Mouse (Mus musculus): Measurements from ENCODE around the gene AI597479. TPM values are rescaled to one million over a fixed set of nuclear protein-coding genes. Genes with fewer than 3 reads are reported as not detected.
A peak's percentile ranks its signal among the peaks of the same experiment; 100 is the strongest.

AI597479 gene
- total RNA-seq (2015; ENCODE audit: low replicate concordance) (2.5 and 6.5 TPM in 2 replicates), total RNA-seq (2017; ENCODE audit: low replicate concordance) (3.5 and 5.0 TPM in 2 replicates)

GRCm38 (mm10) chr1:43098031-43098984 lies at the start of gene AI597479, which contains the start of gene Tgfbrap1:
Gene AI597479 (plus strand): TSS chr1:43098710.
Gene Tgfbrap1 (minus strand): TSS chr1:43098637.
- peak; percentile 98 for ATAC-seq (replicated peaks; ENCODE audit: low FRiP score, poor library complexity, severe bottlenecking)

GRCm38 (mm10) chr1:43051903-43052302 lies 46.6 kb upstream of the AI597479 start:
- ATAC-seq (replicated peaks; ENCODE audit: low FRiP score, poor library complexity, severe bottlenecking), result no peak

DNA sequence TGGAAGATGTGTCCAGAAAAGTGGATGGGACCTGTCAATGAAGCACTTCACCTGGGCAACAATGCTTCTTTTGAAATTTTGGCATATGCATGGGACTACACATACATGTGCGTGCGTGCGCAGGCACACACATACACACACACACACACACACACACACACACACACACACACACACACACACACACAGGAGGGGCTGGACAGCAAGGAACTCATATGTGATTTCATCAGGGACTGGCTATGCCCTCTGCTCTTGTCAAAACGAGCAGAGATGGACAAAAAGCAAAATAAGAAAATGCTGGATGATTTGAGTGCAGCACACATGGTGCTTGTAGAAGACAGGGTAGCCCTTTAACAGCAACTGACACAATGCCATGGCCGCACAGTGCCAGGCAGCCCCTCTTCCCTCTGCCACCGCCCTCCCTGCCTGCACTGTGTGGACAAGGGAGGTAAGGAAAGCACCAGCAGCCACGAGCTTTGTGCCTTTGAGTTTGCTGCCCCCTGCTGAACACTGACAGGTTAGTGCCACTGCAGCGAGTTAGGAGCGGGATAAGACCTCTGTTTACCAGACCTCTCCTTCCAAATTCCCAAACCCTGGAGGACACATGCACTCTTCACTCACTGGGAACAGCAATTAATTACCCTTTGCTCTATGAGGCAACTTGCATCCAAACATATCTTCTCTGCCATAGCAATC lies 32.7 kb upstream of the AI597479 start:
- ATAC-seq (replicated peaks; ENCODE audit: low FRiP score, poor library complexity, severe bottlenecking), result no peak

DNA sequence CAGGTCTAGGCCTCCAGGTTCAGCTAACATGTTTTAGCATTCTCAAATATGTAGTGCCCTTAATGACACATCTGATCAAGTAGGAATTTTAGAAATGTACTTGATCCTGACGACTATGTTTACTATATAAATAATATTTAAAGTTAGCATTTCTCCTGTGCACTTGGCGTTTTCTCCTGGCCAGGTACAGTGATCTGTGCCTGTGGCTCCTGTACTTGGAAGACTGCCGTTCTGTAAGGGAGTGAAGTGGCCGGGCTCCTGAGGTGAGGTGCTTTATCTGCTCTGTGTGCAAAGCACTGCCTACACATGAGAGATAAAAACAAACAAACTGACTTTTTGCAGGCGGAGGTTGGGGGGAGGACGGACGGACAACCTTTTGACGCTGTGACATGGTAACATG lies 31.9 kb upstream of the AI597479 start:
- no peak for ATAC-seq (replicated peaks; ENCODE audit: low FRiP score, poor library complexity, severe bottlenecking)

GRCm38 (mm10) chr1:43067551-43067950 lies 31.0 kb upstream of the AI597479 start:
- no peak for ATAC-seq (replicated peaks; ENCODE audit: low FRiP score, poor library complexity, severe bottlenecking)

DNA sequence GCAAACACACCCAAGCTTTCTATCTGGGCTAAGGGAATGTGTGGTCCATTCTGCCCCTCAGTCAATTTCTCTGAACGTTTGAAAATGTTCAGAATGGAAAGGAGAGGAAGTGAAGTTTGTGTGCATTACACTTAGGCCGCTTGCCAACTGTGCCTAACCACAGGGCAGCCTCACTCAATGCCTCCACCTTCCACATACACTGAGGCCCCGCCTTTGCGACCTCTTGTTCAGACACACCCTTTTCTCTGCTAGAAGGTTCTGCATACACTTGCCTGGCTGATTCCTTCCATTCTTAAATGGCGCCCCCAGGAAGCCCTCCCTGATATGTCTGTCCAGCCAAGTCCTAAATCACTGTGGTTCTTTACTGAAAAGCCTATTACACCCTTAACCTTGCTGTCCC lies 27.8 kb upstream of the AI597479 start:
- ATAC-seq (replicated peaks; ENCODE audit: low FRiP score, poor library complexity, severe bottlenecking), result no peak

DNA sequence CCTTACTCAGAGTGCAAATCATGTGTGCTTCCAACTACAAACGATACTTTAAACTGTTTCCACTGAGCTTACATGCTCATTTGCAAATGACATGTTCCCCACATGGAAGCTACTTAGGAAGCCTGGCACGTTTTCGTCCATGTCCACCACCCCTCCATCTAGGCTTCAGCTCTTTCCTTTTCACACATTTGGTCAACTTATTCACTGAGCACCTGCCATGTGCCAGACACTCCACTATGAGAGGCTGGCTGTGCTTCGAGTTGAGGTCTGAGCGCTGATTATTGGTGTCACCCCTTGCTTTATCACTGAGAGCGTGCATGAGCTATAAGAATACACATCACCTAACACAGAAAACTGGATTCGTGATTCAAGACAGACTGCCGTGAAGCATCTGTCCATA lies 26.5 kb upstream of the AI597479 start:
- no peak for ATAC-seq (replicated peaks; ENCODE audit: low FRiP score, poor library complexity, severe bottlenecking)

- no peak for ATAC-seq (replicated peaks; ENCODE audit: low FRiP score, poor library complexity, severe bottlenecking)
Observed at GRCm38 (mm10) chr1:43072561-43072960, 25.9 kb upstream of the AI597479 start.

DNA sequence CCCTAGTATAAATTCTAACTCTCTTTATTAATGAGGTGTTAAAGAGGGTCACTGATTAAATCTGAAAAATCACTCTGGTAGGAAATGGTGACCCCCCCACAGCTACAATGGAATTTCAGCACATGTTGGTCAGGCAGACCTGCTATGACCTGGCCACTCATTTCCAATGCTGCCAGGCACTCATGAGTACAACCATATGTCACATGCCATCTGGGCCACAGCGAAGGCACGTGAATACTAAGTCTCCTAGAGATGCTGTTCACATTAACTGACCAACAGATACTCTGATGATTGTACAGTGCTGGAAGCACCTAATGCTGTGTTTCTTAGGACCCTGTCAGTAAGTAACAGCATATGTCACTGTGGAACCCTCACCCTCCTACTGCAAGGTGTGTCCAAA lies 23.7 kb upstream of the AI597479 start:
- no peak for ATAC-seq (replicated peaks; ENCODE audit: low FRiP score, poor library complexity, severe bottlenecking)

DNA sequence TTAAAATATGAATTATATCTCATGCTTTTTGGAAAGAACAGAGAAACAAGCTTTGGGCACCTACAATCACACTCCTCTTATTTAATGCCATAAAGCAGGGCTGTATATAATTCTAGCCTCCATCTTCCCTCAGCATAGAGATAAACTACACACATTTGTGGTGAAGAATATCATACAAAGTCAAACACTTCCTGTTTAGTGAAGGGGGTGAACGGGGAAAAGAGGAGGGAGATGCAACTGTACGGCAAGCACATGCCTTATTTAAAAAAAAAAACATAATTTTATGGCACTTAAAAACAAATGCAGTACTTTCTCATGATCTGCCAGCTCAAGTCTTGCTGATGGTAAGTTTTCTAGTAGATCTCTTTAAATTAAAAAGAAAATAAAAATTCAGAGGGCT lies 20.4 kb upstream of the AI597479 start:
- ATAC-seq (replicated peaks; ENCODE audit: low FRiP score, poor library complexity, severe bottlenecking), result no peak

GRCm38 (mm10) chr1:43082946-43083345 lies 15.6 kb upstream of the AI597479 start:
- no peak for ATAC-seq (replicated peaks; ENCODE audit: low FRiP score, poor library complexity, severe bottlenecking)

DNA sequence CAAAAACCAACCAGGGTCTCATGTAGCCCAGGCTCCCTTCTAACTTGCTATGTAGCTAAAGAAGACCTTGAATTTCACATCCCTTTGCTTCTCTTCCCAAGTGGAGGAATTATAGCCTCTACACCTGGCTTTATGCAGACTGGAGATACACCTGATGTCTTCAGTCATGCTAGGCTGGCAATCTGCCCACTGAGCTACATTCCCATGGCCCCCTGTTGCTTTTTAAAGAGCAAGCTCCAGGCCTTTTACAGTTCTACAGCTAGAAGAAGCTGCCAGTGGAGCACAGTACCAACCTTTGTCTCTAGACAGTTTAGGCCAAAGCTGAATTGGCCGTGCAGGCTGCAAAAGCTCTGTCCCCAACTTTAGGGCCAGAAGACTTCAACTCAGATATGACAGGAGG lies 8.1 kb upstream of the AI597479 start:
- ATAC-seq (replicated peaks; ENCODE audit: low FRiP score, poor library complexity, severe bottlenecking), result no peak

GRCm38 (mm10) chr1:43091306-43092055 lies 7.0 kb upstream of the AI597479 start:
- peak; percentile 58 for ATAC-seq (replicated peaks; ENCODE audit: low FRiP score, poor library complexity, severe bottlenecking)

DNA sequence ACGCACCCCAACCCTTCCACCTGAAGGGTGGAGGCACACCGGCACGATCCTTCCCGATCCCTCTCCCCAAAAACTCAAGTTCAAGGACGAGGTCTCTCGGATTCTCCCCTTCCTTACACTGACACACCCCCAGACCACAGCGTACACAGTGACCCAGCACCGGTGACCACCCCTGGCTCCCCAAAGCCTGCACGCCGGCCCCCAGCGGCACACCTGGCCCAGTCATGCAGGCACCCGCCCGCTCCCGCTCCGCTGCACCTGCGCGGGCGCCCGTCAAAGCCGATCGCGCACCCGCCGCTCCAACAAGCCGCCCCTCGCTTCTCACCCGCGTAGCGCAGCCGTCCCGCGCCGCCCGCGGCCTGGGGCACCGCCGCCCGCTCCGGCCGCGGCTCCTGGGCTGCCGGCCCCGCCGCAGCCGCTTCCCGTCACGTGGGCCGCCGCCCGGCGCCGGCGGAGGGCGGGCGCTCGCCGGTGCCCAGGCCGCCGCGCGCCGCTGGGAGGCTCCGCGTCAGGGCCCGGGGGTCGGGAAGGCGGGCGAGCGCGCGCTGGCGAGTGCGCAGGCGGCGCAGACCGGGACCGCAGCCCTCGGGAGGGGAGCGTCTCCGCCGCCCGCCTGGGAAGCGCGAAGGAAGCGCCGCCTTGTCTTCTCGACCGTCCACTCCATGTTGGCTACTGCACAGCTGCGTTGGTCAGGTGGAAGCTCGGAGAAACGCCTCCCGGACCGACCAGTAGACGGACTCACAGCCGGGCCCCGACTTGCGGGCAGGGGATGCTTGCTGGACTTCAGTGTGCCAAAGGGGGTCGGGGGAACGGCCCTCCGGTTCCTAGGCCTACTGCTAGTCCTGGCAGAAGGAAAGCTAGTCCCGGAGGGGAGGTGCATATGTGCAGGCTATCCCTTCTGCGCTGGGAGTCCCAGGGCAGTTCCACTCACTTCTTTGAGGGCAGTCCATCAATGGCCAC lies 6.2 kb upstream of the AI597479 start:
- peak; percentile 69 for ATAC-seq (replicated peaks; ENCODE audit: low FRiP score, poor library complexity, severe bottlenecking)

DNA sequence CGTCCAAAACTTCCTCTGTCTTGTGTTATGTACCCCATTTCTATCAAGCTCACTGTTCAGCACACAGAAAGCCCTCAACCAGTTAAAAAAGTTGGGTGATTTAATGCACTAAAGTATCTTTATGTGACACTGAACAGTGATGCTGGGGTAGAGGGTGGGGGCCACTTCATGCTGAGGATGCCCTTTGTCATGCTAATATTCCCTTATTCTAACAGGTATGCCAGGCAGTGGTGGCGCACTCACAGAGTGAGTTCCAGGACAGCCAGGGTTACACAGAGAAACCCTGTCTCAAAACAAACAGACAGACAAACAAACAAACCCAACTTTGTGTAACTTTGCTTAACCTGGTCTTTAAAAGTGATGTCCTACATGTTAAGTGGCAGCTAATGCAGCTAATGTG lies 4.3 kb upstream of the AI597479 start:
- ATAC-seq (replicated peaks; ENCODE audit: low FRiP score, poor library complexity, severe bottlenecking), result no peak

DNA sequence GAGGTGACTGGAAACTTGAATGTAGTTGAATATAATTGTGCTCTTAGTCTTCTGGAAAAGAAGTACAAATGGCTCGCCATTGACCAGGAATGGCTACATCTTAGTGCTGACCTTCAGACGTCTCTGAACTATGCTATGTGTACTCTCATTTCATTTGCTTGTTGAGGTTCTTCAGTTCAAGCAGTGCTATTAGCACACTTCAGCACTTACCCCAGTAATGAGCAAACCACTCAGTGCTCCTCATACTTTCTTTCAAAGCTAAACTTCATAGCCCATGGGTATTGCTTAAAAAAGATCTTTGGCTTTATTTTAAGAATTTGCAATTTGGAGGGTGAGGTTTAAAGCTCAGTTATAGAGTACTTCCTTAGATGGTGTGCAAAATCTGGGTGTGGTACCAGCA lies 10.2 kb downstream of the AI597479 start:
- no peak for ATAC-seq (replicated peaks; ENCODE audit: low FRiP score, poor library complexity, severe bottlenecking)

DNA sequence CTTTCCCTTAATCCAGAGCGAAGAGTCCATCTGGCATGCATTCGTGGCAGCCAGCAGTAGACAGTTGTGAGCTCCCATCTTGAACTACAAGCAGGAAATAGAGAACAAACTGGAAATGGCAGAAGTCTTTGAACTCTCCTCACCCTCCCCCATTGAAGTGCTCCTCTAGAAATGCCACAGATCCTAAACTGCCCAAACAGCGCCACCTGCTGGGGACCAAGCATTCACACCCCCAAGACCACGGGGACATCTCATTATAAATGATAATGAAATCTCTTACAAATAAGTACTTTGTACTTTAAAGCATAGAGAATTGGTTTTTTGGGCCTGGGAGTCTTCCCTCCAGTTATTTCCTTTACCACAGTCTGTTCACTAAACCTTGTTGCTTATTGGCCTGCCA lies 12.0 kb downstream of the AI597479 start:
- peak; percentile 75 for ATAC-seq (replicated peaks; ENCODE audit: low FRiP score, poor library complexity, severe bottlenecking)

DNA sequence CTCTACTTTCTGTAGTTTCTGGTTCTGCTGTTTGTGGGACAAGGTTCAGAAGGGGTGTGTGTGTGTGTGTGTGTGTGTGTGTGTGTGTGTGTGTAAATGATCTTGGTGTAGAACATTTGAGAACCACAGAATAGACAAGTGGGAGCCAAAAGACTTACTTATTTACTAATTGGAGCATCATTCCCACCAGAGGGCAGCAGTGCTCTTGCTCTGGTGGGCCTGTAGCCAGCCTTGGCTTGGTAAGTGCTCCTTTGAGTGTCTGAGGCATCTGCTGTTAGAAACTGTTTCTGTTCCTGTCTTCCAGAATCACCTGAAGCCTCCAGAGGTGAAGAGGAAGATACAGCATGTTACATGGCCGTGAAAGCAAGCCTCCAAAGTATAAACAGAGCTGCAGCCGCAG lies 14.4 kb downstream of the AI597479 start:
- ATAC-seq (replicated peaks; ENCODE audit: low FRiP score, poor library complexity, severe bottlenecking), result no peak

GRCm38 (mm10) chr1:43117435-43117834 lies 18.9 kb downstream of the AI597479 start:
- ATAC-seq (replicated peaks; ENCODE audit: low FRiP score, poor library complexity, severe bottlenecking), result no peak
